Mouse (Mus musculus): Measurements from ENCODE around the gene Dhrs11.
"Not testable (repeated sequence)": the region's sequence is repeated elsewhere in the genome, so short reads cannot be mapped to it uniquely, and the experiment has no call there.

The Dhrs11 gene

DNA sequence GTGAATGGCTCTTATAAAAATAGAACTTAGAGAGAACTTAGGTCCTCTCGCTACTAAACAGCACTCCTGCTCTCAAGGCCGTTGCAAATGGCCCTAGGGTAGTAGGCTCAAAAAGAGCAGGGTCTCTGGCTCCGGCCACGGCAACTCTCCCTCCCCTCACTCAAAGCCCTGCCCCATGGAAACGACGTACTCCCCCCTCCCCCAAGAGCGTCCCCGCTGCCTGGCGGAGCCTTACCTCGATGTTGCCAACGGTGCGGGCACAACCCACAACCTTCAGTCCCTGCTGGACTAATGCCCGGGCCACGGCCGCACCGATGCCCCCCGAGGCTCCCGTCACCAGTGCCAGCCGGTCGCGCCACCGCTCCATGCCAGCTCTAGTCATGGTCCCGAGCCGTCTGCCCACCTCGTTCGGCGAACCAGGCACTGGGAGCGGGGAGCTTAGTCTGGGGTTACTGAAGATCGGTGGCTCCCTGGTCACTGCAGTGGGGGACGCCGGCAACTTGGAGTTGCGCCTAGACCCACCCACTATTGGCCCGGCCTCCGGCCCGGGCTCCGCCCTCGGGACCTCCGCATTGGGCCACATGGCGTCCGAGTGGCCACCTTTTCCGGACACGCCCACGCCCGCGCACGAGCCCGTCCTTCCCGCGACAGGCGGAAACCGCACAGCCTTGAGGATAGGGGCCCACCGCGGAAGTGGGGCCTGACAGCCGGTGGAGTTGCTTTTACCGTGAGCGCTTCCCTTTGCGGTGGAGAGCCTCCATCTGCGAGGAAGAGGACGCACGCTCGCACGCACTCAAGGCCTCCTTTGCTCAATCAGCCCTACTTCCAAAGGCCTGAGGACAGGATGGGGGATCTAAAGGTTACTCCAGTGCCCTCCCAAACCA is at the start of gene Dhrs11:
Gene Dhrs11, minus strand, starts transcription at position 479 of the 884 bp plus-strand sequence.
- peak; percentile 100 for DNase-seq

DNA sequence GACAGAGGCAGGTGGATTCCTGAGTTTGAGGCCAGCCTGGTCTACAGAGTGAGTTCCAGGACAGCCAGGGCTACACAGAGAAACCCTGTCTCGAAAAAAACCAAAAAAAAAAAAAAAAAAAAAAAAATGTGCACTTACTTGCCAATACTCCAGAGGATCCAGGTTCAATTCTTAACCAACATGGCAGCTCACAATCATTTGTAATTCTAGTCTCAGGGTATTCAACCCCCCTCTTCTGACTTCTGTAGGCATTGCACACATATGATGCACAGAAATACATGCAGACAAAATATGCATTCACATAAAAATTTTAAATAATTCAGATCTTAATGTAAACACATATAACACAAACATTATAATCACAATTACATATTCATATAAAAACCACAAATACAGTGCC is 47.2 kb upstream of the Dhrs11 start:
- not testable (repeated sequence) for DNase-seq

GRCm38 (mm10) chr11:84873042-84873833 is 44.4 kb upstream of the Dhrs11 start:
- DNase-seq, result no peak

- DNase-seq, result no peak
Observed at GRCm38 (mm10) chr11:84871548-84872069, 42.8 kb upstream of the Dhrs11 start.

- no peak for DNase-seq
Observed at GRCm38 (mm10) chr11:84871046-84871445, 42.3 kb upstream of the Dhrs11 start.

- DNase-seq, result peak; percentile 99
Observed at GRCm38 (mm10) chr11:84870337-84871043, 41.7 kb upstream of the Dhrs11 start, which contains the start of gene Ggnbp2. Gene Ggnbp2 (minus strand): TSS chr11:84870817.

DNA sequence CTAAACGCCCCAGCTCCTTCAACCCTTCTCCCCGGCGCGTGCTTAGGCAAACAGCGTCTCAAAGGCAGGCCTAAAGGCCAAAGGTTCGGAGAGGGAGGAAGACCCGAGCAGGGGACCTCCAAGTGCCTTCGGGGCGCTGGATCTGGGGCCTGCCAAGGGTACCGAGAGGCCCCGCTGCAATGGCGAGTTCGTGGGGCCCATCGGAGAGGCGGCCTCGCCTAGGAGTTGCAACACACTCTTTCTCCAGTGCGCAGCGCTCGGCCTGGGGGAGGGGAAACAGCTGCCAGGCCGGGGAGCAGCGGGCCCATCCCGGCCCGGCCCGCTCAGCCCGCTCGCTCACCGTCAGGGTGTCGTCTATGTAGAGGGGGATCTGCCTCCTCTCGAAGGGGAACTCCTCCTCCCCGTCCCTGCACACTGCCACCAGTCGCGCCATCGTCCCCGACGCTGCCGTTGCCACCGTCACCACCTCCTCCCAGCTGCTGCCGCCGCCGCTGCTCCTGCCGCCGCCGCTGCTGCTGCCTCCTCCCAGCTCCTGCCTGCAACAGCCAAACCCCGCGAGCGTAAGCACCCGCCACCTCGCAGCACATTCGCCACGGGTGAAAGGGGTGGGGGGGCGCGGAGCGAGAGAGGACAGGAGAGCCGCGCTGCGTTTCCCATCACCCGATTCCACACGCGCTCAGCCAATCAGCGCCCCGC is 40.9 kb upstream of the Dhrs11 start:
- DNase-seq, result peak; percentile 100

DNA sequence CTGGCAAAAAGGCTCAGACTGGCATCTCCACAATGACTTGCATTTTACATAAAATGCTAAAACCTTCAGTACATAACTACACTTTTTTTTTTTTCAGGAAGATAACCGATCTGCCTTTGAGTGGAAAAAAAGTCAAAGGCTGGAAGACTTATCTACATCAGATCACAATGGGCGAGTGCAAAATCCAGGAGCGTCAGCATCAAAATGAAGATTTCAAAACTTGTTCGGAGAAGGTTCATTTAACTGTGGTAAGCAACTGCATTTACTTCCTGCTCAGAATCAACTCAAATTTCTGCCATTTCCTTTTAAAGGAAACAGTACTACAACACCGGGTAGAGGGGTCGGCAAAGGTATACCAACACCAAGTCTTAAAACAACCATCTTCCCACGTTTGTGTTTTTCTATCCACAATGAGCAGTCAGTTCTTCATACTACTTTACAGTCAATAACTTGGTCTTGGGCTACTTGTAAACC is 40.0 kb upstream of the Dhrs11 start:
- no peak for DNase-seq

- no peak for DNase-seq
Observed at GRCm38 (mm10) chr11:84867586-84867985, 38.8 kb upstream of the Dhrs11 start.

DNA sequence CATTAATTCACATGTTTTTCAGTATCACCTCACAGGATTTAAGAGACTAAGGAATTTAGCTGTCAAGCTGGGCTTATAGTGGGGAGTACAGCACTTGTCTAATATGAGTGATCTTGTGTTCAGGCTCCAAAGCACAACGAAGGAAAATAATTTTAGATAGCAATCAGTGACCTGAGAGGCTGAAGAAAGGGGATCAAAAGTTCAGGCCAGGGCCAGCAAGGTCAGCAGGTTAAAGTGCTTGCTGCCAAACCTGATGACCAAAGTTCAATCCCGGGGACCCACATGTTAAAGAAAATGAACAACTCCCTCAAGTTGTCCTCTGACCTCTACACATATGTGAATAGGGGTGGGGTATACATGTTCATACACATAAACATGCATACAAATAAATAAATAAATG is 36.5 kb upstream of the Dhrs11 start:
- no peak for DNase-seq

DNA sequence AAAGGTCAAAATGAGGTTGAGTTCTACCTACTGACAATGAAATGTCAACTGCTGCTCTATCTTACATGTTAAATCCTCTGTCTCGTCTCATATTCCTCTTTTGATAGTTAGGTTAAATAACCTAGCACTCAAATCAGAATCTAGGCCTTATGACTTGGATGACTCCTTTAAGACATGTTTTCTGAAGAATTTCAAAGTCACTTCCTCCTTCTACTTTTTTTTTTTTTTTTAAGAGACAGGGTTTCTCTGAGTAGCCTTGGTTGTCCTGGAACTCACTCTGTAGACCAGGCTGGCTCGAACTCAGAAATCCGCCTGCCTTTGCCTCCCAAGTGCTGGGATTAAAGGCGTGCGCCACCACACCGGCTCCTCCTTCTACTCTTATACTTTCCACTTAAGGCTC is 26.5 kb upstream of the Dhrs11 start:
- no peak for DNase-seq

DNA sequence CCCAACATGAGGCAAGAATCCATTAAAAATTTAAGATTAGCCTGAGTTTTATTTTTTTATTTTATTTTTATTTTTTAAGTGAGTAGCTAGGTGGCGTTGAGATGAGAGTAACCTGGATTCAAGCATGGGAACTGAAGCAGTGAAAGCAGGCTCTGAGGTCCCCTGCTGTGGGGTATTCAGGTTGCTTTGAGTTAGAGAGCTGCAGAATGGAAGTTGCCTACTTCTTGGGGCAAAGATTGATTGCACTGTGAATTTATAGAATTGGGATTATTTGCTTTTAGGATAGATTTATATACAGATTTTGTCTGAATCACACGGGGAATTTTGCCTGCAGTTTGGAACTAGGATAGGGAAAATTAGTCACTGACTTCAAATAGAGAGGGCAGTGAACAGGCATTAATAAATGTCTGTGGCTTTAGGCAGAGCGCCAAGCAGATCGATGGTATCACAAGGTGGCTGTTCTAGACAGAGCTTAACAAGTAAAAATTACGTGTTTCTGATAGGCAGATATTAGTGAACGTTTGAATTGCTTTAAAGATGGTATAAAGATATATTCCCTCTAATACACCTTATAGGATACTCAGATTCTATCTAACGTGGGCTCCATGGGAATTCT is 18.8 kb upstream of the Dhrs11 start:
- DNase-seq, result peak; percentile 21

DNA sequence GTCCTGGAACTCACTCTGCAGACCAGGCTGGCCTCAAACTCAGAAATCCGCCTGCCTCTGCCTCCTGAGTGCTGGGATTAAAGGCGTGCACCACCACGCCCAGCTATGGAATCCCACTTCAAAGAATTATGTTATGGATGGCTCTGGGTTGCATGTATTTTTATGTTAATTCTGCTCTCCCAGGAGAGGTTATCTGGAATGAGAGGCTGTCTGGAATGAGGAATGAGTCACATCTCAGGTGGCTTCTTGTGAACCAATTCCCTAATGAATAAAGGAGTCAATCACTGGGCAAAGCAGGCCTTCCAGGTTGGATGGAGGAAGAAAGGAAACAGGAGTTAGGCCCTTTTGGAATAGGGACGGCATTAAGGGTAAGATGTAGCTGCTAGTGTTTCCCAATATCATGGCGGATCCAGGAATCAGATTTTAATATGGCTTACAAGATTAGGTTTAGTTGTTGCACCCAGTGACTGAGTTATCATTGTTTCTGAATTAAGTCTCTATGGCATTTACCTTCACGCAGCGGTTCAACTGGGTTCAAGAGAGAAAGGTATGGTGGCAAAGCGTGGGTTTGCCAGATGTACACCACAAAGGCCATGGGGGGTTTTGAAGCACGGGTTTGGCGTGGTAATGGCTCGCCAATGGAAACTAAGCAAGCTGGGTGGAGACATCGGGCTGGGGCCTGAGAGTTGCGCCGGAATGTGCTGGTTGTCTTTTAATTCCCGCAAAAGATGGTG is 18.1 kb upstream of the Dhrs11 start:
- no peak for DNase-seq

DNA sequence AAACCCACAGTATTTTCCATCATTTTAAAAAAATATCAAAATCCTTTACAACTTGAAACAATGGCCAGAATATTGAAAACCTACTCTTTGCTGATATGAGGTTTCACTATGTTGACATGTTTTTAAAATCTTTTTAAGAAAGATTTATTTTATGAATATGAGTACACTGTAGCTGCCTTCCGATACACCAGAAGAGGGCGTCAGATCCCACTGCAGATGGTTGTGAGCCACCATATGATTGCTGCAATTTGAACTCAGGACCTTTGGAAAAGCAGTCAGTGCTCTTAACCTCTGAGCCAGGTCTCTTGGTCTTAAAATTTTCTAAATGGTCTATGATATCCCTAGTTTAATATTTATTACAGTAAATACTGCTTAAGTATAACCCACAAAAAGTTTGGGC is 10.5 kb upstream of the Dhrs11 start:
- no peak for DNase-seq

GRCm38 (mm10) chr11:84829495-84829894 is 701 bp upstream of the Dhrs11 start:
- DNase-seq, result peak; percentile 89

DNA sequence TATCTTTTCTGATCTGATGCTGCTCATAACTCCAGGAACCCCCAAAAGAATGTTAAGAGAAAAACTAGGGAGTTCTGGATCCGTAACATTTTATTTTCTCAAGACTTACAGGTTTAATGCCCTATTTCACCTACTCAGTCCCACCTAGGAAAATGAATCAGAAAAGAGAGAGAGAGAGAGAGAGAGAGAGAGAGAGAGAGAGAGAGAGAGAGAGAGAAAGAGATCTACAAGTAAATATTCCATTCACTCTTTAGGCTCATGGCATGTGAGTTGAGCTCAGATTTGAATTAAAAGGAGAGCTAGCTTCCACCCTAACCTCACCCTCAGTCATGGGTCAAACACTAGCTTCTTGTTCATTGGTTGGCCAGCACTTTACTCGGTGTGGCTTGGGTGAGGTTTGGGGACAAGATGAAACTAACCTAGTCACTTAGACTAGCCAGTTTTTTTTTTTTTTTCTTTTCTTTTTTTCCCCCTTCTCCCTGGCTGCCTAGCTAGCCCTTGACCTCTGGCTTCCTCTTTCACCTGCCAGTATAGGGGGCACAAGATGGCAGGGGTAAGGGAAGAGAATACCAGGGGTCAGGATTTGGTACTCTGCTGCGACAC is 792 bp downstream of the Dhrs11 start:
- DNase-seq, result peak; percentile 96

DNA sequence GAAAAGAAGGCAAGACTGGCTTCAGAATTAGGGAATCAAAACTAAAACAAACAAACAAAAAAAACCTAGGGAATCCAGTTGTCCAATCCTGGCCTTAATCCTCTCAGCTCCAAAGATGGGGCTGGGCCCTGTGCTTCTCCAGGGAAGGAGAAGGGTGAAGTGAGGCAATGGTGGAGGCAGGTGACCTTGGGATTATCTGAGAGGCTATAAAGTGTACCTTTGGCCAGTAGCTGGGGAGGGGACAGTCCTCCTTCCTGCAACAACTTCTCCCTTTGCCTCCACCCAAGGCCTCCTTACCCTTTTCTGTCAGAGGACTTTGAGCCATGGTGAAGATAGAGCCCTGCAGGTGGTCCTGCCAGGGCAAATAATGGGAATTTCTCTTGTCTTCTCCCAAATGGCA is 1.3 kb downstream of the Dhrs11 start:
- DNase-seq, result peak; percentile 91

- peak; percentile 98 for DNase-seq
Observed at GRCm38 (mm10) chr11:84826185-84826584, 2.6 kb downstream of the Dhrs11 start.

DNA sequence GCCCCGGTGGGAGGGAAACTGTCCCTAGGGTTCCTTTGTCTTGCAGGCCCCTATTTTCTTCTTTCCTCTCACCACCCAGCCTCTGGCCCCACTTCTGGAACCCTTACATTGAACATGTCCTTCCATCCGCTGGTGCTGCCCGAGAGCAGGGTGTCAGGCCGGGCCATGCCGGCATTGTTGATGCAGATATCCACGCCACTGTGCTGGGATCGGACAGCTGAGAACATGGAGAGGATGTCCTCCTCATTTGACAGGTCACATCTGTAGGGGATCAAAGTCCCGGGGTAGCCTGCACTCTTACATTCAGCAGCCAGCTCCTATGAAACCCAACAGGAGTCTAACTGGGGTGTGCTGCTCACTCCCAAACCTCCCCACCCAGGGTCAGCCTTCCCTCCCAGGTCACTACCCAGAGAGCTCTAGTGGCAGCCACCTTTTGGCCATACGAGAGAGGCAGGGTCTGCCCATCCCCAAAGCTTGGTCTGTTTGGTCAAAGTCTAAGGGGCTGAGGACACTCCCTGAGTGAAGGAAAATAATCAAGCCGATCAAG is 3.5 kb downstream of the Dhrs11 start:
- DNase-seq, result peak; percentile 94

DNA sequence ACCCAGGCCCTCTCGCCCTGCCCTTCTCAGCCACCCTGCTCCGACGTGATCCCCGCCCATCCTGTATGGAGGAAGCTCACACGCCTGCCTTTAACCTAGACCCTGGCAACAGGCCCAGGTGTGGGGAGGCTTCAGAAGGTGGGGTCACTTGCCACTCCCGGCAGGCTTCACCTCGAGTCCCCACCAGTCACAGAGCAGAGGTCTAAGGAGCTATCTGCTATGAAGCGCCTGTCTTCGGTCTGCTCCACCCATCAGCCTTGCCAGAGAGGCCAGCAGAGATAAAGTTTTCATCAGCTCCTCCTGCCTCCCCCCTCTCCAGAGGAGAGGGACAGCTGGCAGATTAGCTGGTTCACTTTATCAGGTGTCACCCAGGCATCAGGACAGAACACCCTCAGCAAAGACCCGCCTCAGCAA is 5.3 kb downstream of the Dhrs11 start:
- DNase-seq, result peak; percentile 97
